Mouse (Mus musculus) testis, adult 2 months (tissue): ENCODE results near the gene Mylk. TPM values are rescaled to one million over a fixed set of nuclear protein-coding genes. Genes with fewer than 3 reads are reported as not detected.

Experiments used
- H3K27ac ChIP-seq: fragments of 200-500 bp; 2 replicates; pipeline ENCODE4 v1.5.1; 2012; ENCODE audit warnings: low read depth, low read length; ENCODE audit not compliant: control insufficient read depth, insufficient read depth
- H3K27me3 ChIP-seq: fragments of 200-500 bp; 2 replicates; pipeline ENCODE4 v1.6.1; 2012; ENCODE audit warnings: mild to moderate bottlenecking, low read length, moderate library complexity; ENCODE audit not compliant: control insufficient read depth, insufficient read depth
- H3K36me3 ChIP-seq: fragments of 200-500 bp; 2 replicates; pipeline ENCODE4 v1.6.1; 2012; ENCODE audit warnings: mild to moderate bottlenecking, low read length; ENCODE audit not compliant: control insufficient read depth, insufficient read depth
- H3K4me1 ChIP-seq: fragments of 200-500 bp; 2 replicates; pipeline ENCODE4 v1.6.1; 2012; ENCODE audit warnings: low read length; ENCODE audit not compliant: control insufficient read depth, insufficient read depth
- H3K4me3 ChIP-seq: fragments of 200-500 bp; 2 replicates; pipeline ENCODE4 v1.5.1; 2012; ENCODE audit warnings: low read depth, mild to moderate bottlenecking, low read length, moderate library complexity, mixed read lengths; ENCODE audit not compliant: control insufficient read depth
- CTCF ChIP-seq: fragments of 200-500 bp; IDR thresholded peaks from 2 replicates; pipeline ENCODE4 v1.5.1; 2012; ENCODE audit warnings: low read depth, mild to moderate bottlenecking, inconsistent platforms, low read length, moderate library complexity; ENCODE audit not compliant: control insufficient read depth, insufficient read depth, insufficient replicate concordance
- POLR2A ChIP-seq: fragments of 200-500 bp; IDR thresholded peaks from 2 replicates; pipeline ENCODE4 v1.6.1; 2012; ENCODE audit warnings: low read depth, mild to moderate bottlenecking, inconsistent platforms, low read length, moderate library complexity; ENCODE audit not compliant: control insufficient read depth
- polyA plus RNA-seq: library from polyadenylated mRNA; depleted of rRNA; stranded (reverse); fragments of >200 nt; gene quantifications from 2 replicates; pipeline ENCODE4 v1.2.3, GENCODE M21; 2012

The Mylk gene
- polyA plus RNA-seq, 1 experiment, result 25.3 TPM

- Histone ChIP-seq H3K4me1 (no peaks in the 10 kb centered on the region), H3K27ac (no peak overlapping the region), H3K27me3 (no peaks in the 10 kb centered on the region), H3K36me3 (no peaks in the 10 kb centered on the region), H3K4me3 (no peak overlapping the region)
- TF ChIP-seq POLR2A, result no peak
- TF ChIP-seq CTCF, result no peak
Observed at GRCm38 (mm10) chr16:34768436-34768835, 23.4 kb downstream of the Mylk start.

DNA sequence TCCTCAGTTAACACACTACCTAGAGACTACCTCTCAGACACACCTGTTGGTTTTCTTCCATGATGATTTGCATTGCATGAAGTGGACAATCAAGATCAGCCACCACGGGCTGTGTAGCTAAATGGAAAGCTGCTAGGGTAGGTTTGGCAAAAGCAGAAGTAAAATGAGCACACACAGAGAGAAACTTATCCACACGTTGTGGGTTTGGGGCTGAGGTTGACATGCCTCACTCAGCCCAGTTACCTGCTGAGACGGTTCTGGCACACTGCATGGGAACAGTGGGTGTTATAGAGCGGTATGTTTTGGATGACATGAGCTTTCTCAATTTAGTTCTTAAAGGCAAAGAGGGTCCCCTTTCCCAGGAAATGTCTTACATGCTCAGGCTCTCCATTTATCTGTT is 25.1 kb downstream of the Mylk start:
- Histone ChIP-seq H3K27me3 (no peaks in the 10 kb centered on the region), H3K36me3 (no peaks in the 10 kb centered on the region), H3K4me3 (no peak overlapping the region), H3K4me1 (no peaks in the 10 kb centered on the region), H3K27ac (no peak overlapping the region)
- TF ChIP-seq CTCF, result no peak
- no peak for TF ChIP-seq POLR2A

DNA sequence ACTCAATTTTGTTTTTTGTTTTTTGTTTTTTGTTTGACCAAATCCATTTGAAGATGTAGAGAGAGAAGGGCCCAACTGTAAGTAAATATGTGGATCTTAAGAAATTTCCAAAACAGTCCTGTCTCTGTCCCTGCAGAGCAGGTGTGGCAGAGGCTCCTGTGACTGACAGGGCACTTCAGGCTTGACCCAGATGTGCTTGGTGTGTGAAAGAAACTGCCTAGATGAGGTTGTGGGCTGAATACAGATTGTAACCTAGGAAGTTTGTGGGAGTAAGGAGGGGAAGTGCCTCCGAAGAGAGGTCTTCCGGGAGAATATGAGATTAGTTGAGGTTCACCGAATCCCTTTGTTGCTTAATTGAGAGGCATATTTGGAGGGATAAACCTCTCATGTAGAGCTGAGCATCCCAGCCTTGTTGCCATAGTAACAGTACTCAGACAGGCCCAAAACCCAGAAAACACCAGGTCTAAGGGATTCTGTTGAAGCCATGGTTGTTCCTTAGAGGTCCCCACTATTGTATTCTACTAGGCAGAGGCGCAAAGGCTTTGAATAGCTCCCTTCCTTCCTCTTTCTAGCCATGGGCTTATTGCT is 27.5 kb downstream of the Mylk start:
- Histone ChIP-seq H3K36me3 (no peaks in the 10 kb centered on the region), H3K27me3 (no peaks in the 10 kb centered on the region), H3K4me1 (no peaks in the 10 kb centered on the region), H3K27ac (no peak overlapping the region), H3K4me3 (no peak overlapping the region)
- TF ChIP-seq CTCF (no peak), POLR2A (no peak)

- Histone ChIP-seq H3K27ac (no peak overlapping the region), H3K4me1 (no peaks in the 10 kb centered on the region), H3K27me3 (no peaks in the 10 kb centered on the region), H3K4me3 (no peak overlapping the region), H3K36me3 (no peaks in the 10 kb centered on the region)
- TF ChIP-seq POLR2A, result no peak
- no peak for TF ChIP-seq CTCF
Observed at GRCm38 (mm10) chr16:34782442-34782841, 37.4 kb downstream of the Mylk start.

- Histone ChIP-seq H3K27ac (no peak overlapping the region), H3K4me1 (no peaks in the 10 kb centered on the region), H3K4me3 (no peak overlapping the region), H3K27me3 (no peaks in the 10 kb centered on the region), H3K36me3 (no peaks in the 10 kb centered on the region)
- TF ChIP-seq CTCF (no peak), POLR2A (no peak)
Observed at GRCm38 (mm10) chr16:34783536-34783935, 38.5 kb downstream of the Mylk start.

DNA sequence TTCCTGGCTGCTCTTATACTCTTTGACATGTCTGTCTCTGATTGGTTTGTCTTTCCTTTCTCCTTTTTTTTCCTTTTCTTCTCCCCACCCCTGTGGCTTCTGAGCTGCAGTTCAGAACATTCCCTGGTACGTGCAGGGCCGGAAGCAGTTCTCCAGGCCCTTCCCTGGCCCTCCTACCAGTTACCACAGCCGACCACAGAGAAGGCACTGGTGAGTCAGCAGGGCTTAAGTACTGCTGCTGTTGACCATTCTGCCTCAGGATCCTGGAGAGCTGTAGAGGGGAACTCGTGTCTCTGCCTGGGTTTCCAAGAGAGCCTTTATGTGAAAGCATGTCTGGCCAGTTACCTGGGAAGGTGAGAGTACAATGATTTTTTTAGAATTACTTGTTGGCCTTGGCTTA is 39.7 kb downstream of the Mylk start:
- Histone ChIP-seq H3K36me3 (no peaks in the 10 kb centered on the region), H3K27me3 (no peaks in the 10 kb centered on the region), H3K4me1 (no peaks in the 10 kb centered on the region), H3K27ac (no peak overlapping the region), H3K4me3 (no peak overlapping the region)
- TF ChIP-seq POLR2A (no peak), CTCF (no peak)

DNA sequence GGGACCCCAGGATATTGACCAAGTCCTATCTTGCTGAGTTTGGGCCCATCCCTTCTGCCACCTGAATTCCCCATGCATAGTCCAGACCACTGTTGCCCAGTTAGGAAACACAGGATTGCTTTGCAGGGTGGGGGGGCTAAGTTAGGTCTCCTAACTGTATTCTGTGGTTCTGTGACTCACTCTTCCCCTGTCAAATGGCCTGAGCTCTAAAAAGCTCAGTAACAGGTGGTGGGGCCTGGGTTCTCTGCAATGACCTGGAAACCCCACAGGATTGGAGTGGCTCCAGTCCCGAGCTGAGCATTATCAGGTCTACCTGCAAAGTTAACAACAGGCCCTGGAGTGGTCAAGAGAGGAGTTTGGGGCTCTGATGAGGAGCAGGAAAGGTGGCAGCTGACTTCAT is 47.5 kb downstream of the Mylk start:
- no peaks in the 10 kb centered on the region for H3K36me3 ChIP-seq
- H3K4me1 ChIP-seq, result no peaks in the 10 kb centered on the region
- no peak overlapping the region for H3K4me3 ChIP-seq
- H3K27ac ChIP-seq, result no peak overlapping the region
- no peak for TF ChIP-seq CTCF
- H3K27me3 ChIP-seq, result no peaks in the 10 kb centered on the region

DNA sequence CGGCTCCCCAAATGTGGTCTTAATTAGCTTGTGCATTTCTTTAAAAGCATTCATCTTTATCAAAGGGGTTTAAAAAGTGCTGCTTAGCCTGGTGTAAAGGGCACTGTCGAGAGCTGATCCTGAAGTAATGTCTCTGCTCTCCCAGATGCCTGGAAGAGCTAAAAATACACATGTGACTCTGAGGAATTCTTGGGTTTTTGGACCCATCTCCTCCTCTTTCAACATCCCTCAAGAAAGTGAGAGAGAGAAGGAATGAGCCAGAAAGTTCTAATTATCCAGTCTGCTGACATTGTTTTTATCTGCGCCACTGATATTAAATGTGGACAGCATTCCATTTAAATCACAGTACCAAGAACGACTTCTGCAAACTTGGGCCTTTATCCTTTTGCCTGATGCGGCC is 48.0 kb downstream of the Mylk start:
- Histone ChIP-seq H3K4me3 (no peak overlapping the region), H3K27ac (no peak overlapping the region), H3K36me3 (no peaks in the 10 kb centered on the region), H3K4me1 (no peaks in the 10 kb centered on the region), H3K27me3 (no peaks in the 10 kb centered on the region)
- TF ChIP-seq POLR2A (no peak), CTCF (no peak)
